Mouse (Mus musculus): ENCODE measurements around the gene Zpbp2.

The Zpbp2 gene

GRCm38 (mm10) chr11:98550975-98551828, at the start of gene Zpbp2:
TSS of gene Zpbp2 (plus strand) at chr11:98551097.
- in situ Hi-C loops (cut with MboI; ENCODE audit: unreplicated experiment in 2 of 2): loop anchor here (5.0 kb wide), 5 partner anchors 41 to 94 kb away; partner anchors contain the start of gene Lrrc3c (in 1 of the 2)

DNA sequence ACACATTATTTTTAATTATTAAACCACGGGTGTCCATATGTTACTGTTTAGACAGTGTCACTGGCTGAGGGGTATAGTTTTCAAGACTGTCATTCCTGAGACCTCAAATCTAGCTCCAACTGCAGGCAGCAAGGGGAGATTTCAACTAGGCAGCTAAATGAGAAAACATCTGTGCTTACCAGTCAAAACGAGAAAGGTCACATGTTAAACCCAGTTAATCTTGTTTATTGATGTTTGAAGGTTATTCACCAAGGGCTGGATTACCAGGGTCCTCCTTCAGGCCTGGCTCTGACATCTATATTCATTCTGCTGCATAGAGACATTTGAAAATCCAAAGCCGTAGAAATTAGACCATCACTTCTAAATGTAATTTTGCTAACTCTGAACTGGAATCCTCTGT, 46.0 kb upstream of the Zpbp2 start:
- in situ Hi-C loops (cut with MboI; ENCODE audit: unreplicated experiment in 2 of 2): no loop called here

- in situ Hi-C loops (cut with MboI; ENCODE audit: unreplicated experiment in 2 of 2): no loop called here
These were observed 41.5 kb upstream of the Zpbp2 start for GRCm38 (mm10) chr11:98509434-98509833.

DNA sequence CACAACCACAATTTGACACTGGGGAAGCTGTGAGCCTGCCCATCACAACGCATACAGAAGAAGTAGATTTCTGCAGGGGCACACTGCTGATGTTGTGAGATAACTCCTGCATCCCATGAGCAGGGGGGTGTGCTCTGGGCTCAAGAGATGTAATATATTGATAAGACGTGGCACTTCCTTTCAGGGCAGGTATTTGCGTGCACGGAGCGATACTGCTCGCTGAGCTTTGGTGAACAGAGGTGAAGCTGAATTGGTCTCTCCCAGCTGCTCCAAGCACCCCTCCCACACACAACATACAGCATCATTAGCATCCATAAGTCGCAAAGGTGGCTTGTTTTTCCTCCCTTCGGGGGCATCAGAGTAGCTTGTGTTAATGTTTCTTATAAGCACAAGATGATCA, 40.8 kb upstream of the Zpbp2 start:
- in situ Hi-C loops (cut with MboI; ENCODE audit: unreplicated experiment in 2 of 2): no loop called here

GRCm38 (mm10) chr11:98512881-98513280, 38.0 kb upstream of the Zpbp2 start:
- in situ Hi-C loops (cut with MboI; ENCODE audit: unreplicated experiment in 2 of 2): no loop called here

DNA sequence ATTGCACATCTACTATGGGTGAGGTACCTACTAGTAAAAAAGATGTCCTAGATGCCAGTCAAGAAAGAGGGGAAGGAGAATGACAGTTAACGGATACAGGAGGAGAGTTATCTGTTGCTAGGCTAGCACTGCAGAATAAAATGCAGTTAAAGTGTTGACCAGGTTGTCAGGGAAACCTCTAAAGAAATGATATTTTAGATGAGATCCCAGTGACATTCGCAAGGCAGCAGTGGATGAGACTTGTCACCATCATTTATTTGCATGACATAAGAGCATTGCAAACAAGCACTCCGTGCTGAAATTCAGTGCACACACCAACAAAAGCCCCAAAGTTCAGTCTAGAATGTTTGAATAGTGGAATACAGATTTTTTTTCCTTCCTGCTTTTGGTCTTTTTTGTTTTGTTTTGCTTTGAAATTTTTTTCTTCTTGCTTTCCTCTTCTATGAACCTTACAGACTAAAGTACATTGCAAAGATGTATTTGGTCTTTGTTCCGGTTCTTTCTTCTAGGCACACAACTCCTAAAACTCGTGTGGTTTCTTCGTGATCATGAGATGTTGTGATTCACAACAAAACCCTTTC, 37.5 kb upstream of the Zpbp2 start:
- in situ Hi-C loops (cut with MboI; ENCODE audit: unreplicated experiment in 2 of 2): no loop called here

DNA sequence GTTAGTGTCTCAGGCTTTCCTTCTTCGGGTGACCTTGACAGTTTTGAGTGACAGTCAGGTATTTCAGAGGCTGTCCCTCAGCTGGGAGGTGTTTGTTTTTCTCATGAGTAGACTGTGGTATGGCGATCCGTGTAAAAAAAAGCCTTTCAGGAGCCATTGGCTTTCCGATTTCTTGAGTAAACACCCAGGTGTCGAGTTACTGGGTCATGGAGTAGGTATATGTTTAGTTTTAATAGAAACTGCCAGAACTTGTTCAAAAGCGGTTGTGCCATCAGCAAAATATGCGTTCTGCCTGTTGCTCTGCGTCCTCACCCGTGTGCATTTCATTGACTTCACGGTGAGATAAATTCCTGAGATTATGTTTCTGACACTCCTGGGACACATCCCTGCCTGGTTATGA, 30.4 kb upstream of the Zpbp2 start:
- in situ Hi-C loops (cut with MboI; ENCODE audit: unreplicated experiment in 2 of 2): no loop called here

GRCm38 (mm10) chr11:98525140-98525539, 25.8 kb upstream of the Zpbp2 start:
- in situ Hi-C loops (cut with MboI; ENCODE audit: unreplicated experiment in 2 of 2): no loop called here

DNA sequence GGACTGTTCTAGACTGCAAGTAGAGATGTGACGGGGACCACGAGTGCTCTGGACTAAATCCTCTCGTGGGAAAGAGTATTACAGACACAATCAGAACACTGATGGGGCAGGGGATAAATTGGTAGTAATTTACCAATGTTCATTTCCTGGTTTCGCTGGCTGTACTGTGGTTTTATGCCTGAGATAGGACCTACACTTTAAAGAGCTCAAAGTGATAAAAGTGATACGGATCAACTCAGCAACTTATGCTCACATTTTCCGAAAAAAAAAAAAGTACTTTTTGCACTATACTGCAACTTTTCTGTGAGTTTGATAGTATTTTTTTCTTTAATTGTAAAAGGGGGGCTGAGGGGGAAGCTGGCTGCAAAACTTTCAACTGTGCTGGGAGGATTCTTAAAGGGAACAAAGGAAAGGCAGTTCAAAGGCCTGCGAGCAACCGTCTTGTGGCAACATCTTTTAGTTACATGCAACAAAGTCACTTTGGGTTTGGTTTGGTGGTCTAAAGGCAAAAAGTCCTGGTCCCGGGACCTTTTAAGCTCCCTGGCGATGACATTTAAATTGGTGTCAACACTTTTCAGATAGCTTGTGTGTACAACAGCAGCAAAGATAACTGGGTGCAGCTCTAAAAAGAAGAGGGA, 24.0 kb upstream of the Zpbp2 start:
- in situ Hi-C loops (cut with MboI; ENCODE audit: unreplicated experiment in 2 of 2): no loop called here

- in situ Hi-C loops (cut with MboI; ENCODE audit: unreplicated experiment in 2 of 2): loop anchor here in 1 of 2 experiments (10.0 kb wide), 1 partner anchor 73 kb away; no protein-coding TSS in a partner anchor
These were observed 13.3 kb upstream of the Zpbp2 start for GRCm38 (mm10) chr11:98537480-98538034.

GRCm38 (mm10) chr11:98540319-98540718, 10.6 kb upstream of the Zpbp2 start:
- in situ Hi-C loops (cut with MboI; ENCODE audit: unreplicated experiment in 2 of 2): no loop called here

GRCm38 (mm10) chr11:98542553-98542952, 8.3 kb upstream of the Zpbp2 start:
- in situ Hi-C loops (cut with MboI; ENCODE audit: unreplicated experiment in 2 of 2): no loop called here

DNA sequence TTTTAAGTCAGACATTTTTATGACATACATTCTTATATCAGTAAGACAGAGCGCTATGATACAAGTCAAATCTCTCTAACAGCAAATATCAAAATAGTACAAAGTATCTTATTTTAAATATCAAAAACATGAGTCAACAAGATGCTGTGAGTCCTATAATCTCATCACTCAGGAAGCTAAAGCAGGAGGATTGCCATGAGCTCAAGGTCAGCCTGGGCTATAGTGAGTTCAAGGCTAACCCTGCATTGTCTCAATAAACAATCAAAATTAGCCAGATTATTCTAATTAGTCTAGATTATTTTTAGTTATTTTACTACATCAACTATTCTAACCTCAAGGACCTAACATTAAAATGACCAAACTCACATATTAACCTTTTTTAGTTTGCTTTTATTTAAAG, 7.5 kb upstream of the Zpbp2 start:
- in situ Hi-C loops (cut with MboI; ENCODE audit: unreplicated experiment in 2 of 2): no loop called here

- in situ Hi-C loops (cut with MboI; ENCODE audit: unreplicated experiment in 2 of 2): loop anchor here in 1 of 2 experiments (5.0 kb wide), 1 partner anchor 203 kb away; no protein-coding TSS in a partner anchor
These were observed 5.8 kb upstream of the Zpbp2 start for GRCm38 (mm10) chr11:98544890-98545677.

- in situ Hi-C loops (cut with MboI; ENCODE audit: unreplicated experiment in 2 of 2): loop anchor here in 1 of 2 experiments (5.0 kb wide), 1 partner anchor 203 kb away; no protein-coding TSS in a partner anchor
These were observed 5.1 kb upstream of the Zpbp2 start, which contains the start of gene Ikzf3 for GRCm38 (mm10) chr11:98545711-98546231. TSS of gene Ikzf3 (minus strand) at chr11:98546031.

DNA sequence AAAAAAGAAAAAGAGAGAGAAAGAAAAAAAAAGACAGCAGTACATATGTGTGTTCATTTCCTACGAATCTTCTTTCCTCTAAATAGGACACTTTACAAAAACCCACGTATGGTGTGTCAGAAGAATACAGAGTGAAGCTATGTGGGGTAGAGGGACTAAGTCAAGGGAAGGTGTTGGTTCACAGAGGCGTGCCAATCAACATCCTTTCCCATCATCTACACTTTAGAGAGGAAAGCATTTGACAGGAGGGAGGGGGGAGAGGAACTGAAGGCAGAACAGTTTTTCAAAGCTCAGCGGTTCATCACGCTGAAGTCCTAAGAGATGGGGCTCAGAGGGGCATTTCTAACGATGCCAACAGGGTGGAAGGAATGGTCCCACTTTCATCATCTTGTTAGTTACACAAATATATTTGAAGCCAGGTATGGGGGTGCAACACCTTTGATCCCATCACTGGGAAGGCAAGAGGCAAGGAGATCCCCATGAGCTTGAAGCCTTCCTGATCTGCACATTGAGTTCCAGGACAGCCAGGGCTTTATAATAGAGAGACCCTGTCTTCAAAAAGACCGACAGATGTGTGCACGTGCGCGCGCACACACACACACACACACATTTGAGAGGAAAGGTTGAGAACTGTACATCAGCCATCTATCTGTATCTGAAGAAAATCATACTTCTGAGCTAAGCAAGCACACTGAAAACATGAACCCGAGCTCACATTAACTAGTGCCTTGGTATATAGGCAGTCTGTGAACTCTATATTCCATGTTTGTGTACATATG, 4.2 kb upstream of the Zpbp2 start:
- in situ Hi-C loops (cut with MboI; ENCODE audit: unreplicated experiment in 2 of 2): loop anchor here in 1 of 2 experiments (5.0 kb wide), 1 partner anchor 204 kb away; no protein-coding TSS in a partner anchor

- in situ Hi-C loops (cut with MboI; ENCODE audit: unreplicated experiment in 2 of 2): loop anchor here in 1 of 2 experiments (5.0 kb wide), 1 partner anchor 205 kb away; no protein-coding TSS in a partner anchor
These were observed 3.6 kb upstream of the Zpbp2 start for GRCm38 (mm10) chr11:98547308-98547693.

DNA sequence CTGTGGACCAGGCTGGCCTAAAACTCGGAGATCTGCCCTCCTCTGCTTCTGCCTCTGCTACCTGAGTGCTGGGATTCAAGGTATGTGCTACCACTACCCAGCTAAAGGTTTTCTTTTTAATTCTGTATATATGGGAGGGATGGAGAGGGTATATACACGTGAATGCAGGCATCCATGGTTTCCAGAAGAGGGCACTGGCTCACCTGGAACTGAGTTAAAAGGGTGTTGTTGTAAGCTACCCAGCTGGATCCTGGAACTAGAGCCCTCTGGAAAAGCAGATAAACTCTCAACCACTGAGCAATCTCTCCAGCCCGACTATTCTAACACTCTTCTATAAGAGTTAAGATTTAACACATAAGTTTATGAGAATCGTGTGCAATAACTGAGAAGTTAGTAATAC, 1.5 kb upstream of the Zpbp2 start:
- in situ Hi-C loops (cut with MboI; ENCODE audit: unreplicated experiment in 2 of 2): loop anchor here in 1 of 2 experiments (5.0 kb wide), 1 partner anchor 207 kb away; no protein-coding TSS in a partner anchor

Data from v-Abl transformed pro-B cells (cell line).